Mouse (Mus musculus) layer of hippocampus, adult 2 months (tissue): ENCODE measurements around the gene Mcidas. TPM values are rescaled to one million over a fixed set of nuclear protein-coding genes. Genes with fewer than 3 reads are reported as not detected.
"Not testable (repeated sequence)": the region's sequence is repeated elsewhere in the genome, so short reads cannot be mapped to it uniquely, and the experiment has no call there.

Experiments used
- DNase-seq, 2 experiments: peaks; one replicate each; pipeline ENCODE4 v3.0.0; 2022; ENCODE audit warnings: low spot score in 2 of 2
- H3K27ac ChIP-seq: fragments of 200-600 bp; 2 replicates; pipeline ENCODE4 v1.8.1; 2022
- H3K4me3 ChIP-seq: fragments of 200-600 bp; 2 replicates; pipeline ENCODE4 v1.8.1; 2022; ENCODE audit warnings: mild to moderate bottlenecking
- CTCF ChIP-seq: fragments of 200-600 bp; conservative IDR thresholded peaks from 2 replicates; pipeline ENCODE4 v1.8.1; 2022; ENCODE audit warnings: antibody characterized with exemption, mild to moderate bottlenecking, moderate library complexity
- total RNA-seq, 2 experiments: library from RNA; stranded (reverse); gene quantifications; 2 replicates each; pipeline ENCODE4 v1.2.3; 2021

The Mcidas gene
- total RNA-seq, 2 experiments from 2014 or later: 0.25 to 0.74 TPM

DNA sequence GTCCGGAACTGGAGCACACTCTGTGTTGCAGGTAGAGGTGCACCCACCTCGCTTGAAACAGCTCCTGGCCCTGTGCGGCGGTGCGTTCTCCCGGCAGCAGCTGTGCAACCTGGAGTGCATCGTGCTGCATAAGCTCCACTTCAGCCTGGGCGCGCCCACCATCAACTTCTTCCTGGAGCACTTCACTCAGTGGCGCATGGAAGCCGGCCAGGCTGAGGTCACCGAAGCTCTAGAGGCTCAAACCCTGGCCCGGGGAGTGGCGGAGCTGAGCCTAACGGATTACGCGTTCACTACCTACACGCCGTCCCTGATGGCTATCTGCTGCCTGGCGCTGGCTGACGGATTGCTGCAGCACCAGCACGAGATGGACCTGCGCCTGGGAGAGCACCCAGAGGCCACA, 4.1 kb upstream of the Mcidas start:
- no peak overlapping the region for H3K27ac ChIP-seq
- no peak for TF ChIP-seq CTCF
- no peak overlapping the region; the same call in 1 of the 2 replicates for H3K4me3 ChIP-seq
- no peak for DNase-seq

DNA sequence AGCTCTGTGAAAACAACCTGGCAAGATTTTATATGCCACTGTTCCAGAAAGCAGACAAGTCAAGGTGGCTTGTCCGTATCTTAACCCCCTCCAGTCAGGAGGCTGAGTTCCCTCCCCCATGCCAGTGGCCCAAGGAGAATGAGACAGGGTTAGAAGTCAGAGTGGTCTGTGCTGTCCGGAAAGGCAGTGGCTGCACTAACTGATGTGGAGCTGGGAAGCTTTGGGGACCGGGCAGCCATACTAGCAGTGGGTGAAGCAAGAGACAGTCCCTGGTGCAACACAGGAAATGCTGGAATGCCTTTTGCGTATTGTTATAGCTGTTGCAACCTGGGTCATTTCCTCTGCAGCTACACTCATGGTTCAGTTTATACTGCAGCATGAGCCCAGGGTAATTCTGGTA, 3.3 kb upstream of the Mcidas start:
- no peak overlapping the region for H3K4me3 ChIP-seq
- DNase-seq: no peak
- no peak overlapping the region for H3K27ac ChIP-seq
- no peak for TF ChIP-seq CTCF

DNA sequence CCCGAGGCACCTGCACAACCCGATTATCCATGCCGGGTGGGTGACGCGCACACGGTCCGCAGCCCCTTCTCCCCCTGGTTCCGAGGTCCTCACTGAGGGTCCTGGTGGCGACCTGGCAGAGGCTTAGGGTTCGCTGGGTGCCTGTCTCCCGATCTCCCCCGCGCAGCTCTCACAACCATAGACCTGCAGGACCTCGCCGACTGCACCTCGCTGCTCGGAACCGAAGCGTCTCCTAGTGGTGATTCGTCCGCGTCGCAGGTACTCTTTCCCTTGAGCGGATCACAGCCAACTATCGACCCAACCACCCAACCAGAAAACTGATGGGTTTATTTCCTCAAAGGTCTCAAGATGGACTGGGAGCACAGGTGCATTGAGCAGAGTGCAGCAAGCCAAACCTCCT, 546 bp downstream of the Mcidas start:
- H3K27ac ChIP-seq: peak overlapping the region; percentile 28; the same call in 1 of the 2 replicates
- TF ChIP-seq CTCF: peak; percentile 83
- peak; percentile 36 to 72 for DNase-seq
- H3K4me3 ChIP-seq: peak overlapping the region; percentile 57

DNA sequence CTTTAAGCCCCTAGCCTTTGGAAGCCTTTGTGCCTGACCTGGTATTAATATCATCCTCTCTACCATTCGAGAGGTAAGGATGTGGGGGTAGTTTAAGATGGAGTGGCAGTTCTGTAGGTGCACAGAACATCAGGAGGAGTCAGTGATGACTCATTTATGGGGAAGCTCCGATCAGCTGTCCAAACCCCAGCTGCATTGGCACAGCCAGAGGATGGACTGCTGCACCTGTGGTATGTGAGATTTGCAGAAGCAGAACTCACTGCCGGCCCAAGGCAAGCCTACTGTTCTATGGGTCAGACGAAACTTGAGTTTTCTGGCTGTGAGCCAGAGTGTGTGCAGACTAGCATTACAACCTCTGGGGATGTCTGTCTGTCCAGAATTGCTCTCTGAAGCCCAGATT, 2.8 kb downstream of the Mcidas start:
- TF ChIP-seq CTCF: no peak
- Histone ChIP-seq H3K27ac (no peak overlapping the region), H3K4me3 (no peak overlapping the region)
- no peak for DNase-seq

DNA sequence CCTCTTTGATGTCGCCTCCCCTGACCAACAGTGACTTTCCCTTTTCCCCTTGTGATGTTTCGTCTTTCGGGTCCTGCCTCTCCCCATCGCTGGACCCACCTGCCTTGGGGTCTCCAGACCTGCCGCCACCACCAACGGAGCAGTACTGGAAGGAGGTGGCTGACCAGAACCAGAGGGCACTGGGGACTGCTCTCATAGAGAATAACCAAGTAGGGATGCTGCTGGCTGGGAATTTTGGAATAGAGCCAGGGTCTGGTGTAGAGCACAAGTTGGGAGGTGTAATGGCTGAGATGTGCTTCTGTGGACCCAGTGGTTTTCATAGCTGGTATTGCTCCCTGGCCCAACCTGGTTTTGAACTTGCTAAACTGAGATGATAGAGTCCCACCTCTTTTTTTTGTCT, 3.7 kb downstream of the Mcidas start:
- no peak for TF ChIP-seq CTCF
- Histone ChIP-seq H3K27ac (no peak overlapping the region), H3K4me3 (no peak overlapping the region)
- no peak for DNase-seq

DNA sequence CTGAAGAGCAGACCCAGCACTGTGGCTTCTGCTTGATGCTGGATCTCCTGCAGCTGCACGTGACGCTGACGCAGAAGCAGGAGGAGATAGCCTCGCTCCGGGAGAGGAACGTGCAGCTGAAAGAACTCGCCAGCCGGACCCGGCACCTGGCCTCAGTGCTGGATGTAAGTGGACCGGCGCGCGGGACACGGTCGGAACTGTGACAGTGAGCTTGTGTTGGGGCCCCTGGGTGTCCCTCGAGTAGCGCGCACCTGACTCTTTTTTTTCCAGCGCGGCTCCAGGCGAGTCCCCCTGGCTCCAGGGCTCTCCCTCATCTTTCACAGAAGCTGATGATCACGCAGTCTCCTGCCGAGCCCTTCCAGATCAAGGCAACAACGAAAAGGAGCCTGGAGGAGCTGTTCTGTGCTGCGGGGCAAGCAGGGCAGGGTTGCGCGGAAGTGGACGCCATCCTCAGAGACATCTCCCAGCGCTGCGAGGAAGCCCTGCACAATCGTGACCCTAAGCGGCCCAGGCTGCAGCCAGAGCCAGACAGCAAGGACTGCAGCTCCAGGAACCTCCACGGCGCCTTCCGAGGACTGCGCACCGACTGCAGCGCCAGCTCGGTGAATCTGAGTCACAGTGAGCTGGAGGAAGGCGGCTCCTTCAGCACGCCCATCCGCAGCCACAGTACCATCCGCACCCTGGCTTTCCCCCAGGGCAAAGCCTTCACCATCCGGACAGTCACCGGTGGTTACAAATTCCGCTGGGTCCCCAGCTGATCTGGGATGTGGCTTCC, 5.0 kb downstream of the Mcidas start:
- no peak for TF ChIP-seq CTCF
- peak overlapping the region; percentile 62 for H3K4me3 ChIP-seq
- peak; percentile 28 to 39 for DNase-seq
- H3K27ac ChIP-seq: peak overlapping the region; percentile 71

DNA sequence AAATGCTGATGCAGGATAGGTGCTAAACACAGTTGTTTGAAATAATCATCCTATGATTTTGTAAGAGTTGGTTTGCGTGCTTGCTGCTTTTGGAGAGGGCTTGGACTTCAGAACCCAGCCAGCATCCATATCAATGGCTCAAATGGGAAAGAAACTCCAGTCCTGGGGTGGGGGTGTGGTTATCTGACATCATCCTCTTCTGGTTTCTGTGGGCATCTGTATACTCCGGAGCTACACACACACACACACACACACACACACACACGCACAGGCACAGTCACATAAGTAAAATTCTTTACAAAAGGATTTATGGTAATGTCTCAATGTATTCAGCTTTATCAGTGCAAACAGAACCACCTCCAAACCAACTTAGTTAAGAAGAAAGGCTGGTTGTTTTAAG, 6.4 kb downstream of the Mcidas start:
- DNase-seq: no peak
- no peak overlapping the region for H3K4me3 ChIP-seq
- no peak overlapping the region for H3K27ac ChIP-seq
- no peak for TF ChIP-seq CTCF

DNA sequence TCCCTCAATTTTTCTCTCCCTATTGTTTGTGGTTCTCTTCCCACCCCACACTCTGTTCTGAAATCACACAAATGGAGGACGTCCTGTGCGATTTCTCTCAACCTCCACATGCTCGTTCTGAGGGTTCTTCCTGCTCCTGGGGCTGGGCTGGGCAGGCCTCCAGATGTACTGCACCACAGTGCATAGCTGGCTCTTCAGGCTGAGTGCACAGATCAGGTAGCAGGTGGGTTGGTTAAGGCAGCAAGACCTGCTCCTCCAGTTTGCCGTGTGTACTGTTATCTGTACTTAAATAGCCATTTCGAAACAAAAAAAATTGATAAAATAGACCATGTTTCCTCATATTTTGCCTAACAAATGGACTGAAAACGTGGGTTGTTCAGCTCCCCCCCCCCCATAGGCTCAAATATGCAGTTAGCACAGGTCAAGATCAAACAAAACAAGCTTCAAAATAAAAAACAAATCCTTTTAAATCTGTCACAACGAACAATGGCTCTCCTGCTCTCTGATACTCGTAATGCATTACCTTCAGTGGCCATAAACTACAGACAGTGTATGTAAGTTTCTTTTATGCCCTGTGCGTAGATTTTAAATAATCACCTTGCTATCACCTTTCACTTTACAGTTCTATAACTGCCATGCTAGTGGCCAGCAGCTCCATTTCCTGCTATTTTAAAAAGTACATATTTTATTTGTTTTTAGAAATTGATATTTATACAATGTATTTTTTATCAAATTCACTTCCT, 7.1 kb downstream of the Mcidas start:
- no peak for TF ChIP-seq CTCF
- no peak for DNase-seq
- Histone ChIP-seq H3K27ac (no peak overlapping the region), H3K4me3 (no peak overlapping the region)

DNA sequence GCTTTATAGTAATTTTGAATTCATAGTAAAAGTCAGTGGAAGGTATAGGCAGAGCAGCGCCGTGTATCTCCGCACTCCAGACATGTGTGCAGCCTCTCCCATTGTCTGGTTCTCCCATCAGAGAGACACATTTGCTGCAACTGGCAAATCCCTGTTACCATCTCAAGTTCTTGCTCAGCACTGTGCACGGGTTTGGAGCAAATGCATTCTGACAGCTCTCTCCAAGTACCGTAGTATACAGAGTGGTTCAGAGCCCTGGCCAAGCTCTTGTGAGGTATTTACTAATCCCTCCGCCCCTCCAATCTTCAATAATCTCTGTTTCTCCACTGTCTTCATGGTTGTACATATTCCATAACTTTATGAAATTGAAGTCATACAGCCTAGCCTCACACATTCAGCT, 19.0 kb downstream of the Mcidas start:
- TF ChIP-seq CTCF: no peak
- Histone ChIP-seq H3K4me3 (no peak overlapping the region; the same call in 1 of the 2 replicates), H3K27ac (no peak overlapping the region)
- no peak for DNase-seq

DNA sequence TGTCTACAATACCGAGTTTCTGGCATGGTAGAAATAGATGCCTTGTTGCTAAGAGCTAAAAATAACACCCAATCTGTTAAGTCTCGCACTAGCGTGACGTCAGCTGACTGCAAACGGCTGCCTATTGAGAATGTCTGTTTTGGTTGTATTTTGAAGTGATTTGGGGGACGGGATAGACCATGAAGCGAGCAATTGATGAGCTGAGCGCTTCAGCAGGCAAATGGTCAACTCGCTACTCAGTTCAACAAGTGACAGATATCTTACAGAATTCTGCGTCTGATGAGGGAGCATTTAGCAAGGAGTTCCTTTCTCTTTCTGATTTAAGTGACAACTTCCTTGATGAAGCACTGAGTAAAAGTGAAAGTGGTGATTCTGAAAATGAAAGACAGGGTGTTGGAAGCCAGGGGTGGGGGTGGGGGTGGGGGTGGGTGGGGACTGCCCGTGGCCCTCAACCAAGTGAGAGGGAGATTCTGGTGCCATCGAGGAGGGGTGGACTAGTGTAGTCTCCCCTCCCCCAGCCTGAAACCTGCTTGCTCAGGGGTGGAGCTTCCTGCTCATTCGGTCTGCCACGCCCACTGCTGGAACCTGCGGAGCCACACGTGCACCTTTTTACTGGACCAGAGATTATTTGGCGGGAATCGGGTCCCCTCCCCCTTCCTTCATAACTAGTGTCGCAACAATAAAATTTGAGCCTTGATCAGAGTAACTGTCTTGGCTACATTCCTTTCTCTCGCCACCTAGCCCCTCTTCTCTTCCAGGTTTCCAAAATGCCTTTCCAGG, 19.7 kb downstream of the Mcidas start:
- not testable (repeated sequence) for H3K27ac ChIP-seq, DNase-seq
- H3K4me3 ChIP-seq: peak overlapping the region; percentile 37; the same call in 1 of the 2 replicates

DNA sequence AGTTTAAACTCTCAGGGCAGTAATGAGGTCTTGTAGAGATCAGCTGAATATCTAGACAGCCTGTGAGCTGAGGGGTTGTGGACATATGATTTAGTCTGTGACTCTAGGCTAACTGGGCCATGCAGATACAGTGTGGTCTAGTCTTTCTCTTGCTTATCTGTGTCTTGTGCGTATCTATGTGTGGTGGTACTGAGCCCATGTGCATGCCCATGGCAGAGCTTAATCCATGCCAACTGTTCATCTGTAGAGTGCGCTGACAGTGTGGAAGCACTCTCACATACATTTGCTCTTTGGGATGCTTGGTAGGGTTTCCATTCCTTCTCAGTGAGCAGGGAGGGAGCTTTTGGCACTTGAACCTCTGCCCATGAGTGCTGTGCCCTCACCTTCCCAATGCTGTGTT, 27.9 kb downstream of the Mcidas start:
- TF ChIP-seq CTCF: no peak
- Histone ChIP-seq H3K27ac (no peak overlapping the region), H3K4me3 (no peak overlapping the region)
- DNase-seq: no peak

DNA sequence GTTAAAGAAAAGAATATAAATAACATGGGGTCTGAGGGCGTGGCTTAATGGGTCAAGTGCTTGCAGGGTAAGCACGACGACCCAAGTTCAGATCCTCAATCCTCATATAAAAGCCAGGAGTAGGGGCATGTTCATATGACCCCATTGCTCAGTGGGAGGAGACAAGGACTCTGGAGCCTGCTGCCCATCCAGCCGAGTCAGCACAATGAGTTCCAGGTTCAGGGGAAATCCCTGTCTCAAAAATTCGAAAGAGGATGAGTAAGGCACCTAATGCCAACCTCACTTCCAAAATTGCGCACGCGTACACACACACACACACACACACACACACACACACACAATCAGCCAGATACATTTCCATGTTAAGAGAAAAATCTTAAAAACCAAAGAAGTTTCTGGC, 28.8 kb downstream of the Mcidas start:
- TF ChIP-seq CTCF: no peak
- no peak overlapping the region for H3K4me3 ChIP-seq
- H3K27ac ChIP-seq: no peak overlapping the region
- no peak for DNase-seq
